Mouse (Mus musculus) fat pad, adult 2 months (tissue): ENCODE data around the gene AY074887.
A peak's percentile ranks its signal among the peaks of the same experiment; 100 is the strongest.
"Not testable (repeated sequence)": the region's sequence is repeated elsewhere in the genome, so short reads cannot be mapped to it uniquely, and the experiment has no call there.

ENCODE experiments used
- DNase-seq: peaks from one replicate; pipeline ENCODE4 v3.0.0-alpha.2; 2011; ENCODE audit warnings: low read depth, low spot score; ENCODE audit errors: extremely low read depth

Gene AY074887

DNA sequence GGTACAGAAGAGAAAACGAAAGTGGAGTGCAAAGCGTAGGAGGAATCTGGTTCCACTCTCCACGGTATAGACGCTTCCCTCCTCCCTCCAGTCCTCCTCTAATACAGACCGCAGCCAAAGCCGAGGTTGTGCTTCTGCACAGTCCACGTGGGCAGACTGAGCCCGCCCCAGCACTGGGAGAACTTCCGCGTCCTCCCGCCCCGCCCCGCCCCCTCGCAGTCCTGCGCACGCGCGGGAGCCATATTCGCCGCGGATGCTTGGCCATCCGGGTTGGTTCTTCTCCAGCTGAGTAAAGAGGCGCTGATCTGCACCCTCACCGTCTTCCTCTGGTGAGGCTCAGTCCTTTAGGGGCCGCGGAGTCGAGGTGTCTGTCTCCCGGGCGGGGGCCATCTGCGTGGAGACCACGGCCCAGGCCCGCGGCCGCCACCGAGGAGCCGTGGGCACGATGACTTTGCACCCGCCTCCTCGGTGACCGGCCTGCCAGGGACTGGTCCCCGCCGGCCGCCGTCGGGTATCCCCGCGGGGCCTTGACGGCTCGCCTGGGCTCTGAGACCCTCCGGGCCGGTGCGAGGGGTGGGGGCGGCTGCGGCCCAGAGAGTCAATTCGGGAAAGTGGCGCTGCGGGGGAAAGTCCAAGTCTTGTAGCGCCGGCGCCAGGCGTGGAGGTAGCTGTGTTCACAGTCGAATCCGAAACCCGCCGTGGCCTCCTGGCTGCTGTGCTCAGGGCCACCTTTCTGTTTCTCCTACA, at the start of gene AY074887, which contains the start of gene Psma4:
TSS of gene AY074887 (minus strand) at position 424 of the 747 bp plus-strand sequence.
TSS of gene Psma4 (plus strand) at position 216 of the 747 bp plus-strand sequence.
- peak; percentile 80 for DNase-seq

DNA sequence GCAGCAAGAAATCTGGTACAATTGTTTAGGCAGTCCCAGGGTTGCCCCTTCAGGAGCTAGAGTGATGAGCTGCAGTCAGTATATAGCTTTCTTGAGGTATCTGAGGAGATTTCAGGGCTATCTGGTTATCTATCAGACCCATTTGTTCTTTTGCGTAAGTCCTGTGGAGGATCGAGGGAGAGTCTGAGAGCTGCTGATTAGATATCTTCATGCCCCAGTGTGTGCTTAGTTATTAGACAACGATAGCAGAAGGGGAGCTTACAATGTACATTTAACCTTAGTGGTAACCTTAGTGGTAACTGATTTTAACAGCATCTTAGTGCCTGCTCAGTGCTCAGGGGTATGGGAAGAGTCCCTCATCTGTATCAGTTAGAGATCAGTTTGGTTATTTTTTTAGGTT, 44.8 kb upstream of the AY074887 start:
- DNase-seq, result no peak

DNA sequence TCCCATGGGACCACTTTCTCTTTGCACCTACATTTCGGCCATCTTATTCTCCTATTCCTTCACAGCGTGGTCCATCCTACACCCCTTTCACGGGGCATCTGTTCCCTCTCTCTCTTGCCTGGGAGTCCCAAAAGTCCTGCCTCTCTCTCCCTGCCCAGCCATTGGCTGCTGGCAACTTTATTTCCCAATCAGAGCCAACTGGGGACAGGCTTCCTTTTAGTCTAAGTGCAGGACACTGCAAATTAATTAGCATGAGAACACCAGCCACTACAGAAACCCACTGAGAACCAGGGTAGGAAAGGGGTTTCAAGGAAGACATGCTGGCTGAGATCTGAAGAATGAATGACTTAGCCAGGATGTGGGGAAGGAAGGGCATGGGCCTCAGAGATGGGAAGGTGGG, 43.6 kb upstream of the AY074887 start:
- DNase-seq, result no peak

DNA sequence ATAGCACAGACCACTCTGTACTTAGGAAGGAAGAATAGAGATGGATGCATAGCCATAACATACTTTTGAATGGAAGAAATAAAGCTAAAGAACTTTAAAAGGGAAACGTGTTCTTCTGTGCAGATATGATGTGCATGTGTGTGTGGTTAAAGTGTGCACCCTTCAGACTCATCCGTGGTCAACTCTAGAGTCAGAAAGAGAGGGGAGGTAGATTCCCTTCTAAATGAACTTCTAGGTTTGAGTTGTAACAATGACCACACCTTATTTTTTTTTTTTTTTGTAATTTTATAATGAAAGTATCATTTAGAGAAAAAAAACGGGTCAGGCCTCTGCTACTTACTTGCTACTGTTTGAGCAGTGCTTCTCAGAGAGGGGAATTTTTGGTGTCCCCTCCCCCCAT, 39.6 kb upstream of the AY074887 start:
- DNase-seq, result no peak

DNA sequence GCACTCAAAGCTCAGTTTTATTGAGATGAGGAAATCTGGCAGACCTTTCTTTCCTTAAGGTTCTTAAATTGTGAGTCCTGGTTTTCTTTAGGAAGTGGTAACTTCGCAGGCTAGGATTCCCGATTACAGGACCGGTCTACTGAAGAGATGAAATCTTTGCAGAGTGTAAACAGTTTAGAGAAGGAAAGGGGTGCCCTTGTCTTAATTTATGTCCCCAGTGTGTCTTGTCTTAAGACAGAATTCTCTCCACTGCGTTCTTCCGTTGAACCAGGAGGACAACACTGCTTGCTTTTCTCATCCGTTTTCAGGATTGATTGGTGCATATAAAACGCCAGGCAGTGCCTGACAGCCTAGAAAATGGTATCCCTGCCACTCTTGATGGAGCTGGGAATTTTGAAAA, 31.6 kb upstream of the AY074887 start:
- DNase-seq, result no peak

DNA sequence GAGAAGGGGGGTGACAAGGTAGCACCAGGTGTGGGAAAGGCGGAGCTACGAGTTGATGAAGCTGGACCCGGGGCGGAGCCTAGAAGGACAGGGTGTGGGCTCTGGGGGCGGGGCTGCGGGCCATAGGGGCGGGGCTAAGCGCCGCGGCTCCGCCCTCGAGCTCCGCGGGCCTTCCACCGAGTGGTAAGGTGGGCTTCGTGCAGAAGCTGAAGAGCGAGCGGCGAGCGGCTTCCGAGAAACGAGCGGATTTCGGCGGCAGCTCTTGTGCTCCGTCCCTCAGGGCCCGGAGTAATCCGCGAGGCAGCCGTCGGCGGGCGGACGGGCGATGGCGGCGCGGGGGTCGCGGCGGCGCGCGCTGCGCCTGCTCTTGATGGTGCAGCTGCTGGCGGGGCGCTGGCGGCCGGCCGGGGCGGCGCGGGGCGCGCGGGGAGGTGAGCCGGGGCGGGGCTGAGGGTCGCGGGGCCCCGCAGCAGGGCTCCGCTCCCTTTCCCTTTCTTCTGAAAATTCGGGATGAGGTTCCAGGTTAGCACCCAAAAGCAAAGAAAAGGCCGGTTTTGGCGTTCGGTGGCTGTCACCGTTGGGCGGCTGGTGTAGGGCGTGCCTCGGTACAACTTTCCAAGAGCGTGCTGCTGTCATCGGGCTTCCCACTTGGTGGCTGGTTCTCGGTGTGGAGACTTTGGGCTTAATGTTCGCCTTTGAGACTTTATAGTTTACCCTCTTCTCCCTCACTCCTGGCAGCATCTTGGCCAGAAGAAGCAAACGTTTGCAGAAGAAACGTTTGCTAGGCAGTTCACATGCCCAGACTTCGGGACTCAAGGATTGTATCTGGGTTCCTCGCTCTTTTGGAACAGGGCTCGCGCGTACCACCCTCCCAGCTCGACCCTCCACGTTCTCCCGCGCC, 30.7 kb upstream of the AY074887 start:
- DNase-seq, result no peak

DNA sequence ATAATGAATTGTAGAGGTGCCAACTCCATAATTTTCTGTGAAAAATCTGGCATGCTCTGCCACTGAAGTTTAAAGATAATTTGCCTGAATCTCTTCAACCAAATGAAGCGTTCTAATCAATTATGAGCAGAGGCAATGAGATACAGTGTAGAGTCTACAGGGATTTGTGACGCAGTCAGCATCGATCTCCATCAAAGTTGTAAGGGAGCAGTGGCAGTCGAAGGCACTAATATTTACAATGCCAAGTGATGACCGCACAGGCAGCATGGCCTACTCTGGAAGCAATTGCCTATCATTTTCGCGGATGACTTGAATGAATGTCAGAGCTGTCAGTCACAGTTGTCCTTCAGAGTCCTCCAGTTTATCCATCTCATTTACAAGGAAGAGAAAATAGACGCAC, 29.9 kb upstream of the AY074887 start, which contains the start of gene Chrna5:
TSS of gene Chrna5 (plus strand) at position 207 of the 400 bp plus-strand sequence.
- no peak for DNase-seq

DNA sequence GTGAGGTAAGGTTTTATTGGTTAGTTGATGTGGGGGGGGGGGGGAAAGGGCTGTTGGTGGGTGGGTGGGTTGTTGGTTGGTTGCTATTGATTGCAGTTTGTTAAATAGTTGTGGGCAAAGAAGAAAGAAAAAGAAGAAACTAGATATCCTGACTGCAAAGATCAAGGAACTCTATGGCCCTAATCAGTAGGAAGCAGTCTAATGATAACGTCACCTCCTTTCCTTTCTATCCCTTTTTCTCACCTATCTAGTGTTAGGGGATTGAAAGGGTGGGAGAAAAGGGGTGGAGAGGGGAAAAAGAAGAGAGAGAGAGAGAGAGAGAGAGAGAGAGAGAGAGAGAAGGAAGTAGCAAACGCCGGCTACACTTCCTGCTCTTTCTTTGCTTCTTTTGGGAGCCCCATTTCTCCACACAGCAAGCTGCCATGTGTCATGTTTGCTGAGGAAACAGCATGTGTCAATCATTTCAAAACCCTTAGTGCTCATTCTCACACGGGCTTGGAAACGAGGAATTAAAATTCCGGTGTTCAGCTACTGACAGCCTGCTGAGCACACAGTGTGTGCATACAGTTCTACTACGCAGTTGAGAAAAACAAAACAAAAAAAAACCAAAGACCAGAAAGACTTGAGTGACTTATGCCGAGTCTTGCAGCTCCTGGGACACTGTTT, 19.3 kb upstream of the AY074887 start:
- DNase-seq, result no peak

DNA sequence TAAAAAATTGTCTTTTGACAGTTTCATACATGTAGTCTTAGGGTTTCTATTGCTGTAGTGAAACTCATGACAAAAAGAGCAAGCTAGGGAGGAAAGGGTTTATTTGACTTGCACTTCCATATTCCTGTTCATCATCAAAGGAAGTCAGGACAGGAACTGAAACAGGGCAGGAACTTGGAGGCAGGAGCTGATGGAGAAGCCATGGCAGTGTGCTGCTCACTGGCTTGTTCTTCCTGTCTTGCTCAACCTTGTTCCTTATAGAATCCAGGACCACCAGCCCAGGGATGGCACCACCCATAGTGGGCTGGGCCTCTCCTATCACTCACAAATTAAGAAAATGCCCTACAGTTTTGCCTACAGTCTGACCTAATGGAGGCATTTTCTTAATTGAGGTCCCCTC, 12.9 kb upstream of the AY074887 start:
- no peak for DNase-seq

DNA sequence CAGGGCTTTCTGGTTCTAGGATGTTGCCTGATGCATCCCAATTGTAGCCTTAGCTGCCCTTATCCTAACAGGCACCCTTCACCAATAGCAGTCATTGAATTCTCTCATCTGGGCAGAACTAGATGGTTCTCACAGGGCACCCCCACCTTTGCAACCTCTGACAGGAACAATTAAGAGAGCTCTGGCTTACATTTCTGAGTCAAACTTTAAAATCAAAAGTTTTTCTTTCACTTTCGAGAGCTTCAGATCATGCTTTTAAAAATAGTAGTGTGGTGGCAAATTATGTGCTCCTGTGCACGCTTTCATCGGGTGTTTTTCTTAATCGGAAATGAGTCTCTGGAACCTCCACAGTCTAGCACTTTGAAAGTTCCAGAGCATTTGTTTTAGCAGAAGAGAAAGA, 10.3 kb upstream of the AY074887 start:
- DNase-seq, result no peak

DNA sequence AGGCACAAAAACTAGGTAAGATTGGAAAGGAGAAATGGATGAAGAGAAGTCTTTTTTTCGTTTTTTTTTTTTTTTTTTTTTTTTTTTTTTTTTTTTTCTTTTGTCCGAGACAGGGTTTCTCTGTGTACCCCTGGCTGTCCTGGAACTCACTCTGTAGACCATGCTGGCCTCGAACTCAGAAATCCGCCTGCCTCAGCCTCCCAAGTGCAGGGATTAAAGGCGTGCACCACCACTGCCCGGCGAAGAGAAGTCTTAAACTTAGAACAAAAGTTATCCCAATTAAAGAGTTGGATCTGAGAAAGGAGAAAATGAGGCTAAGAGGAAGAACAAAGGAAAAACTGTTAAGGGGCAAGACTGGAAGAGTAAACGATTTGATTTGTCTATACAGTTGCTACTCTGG, 636 bp downstream of the AY074887 start:
- not testable (repeated sequence) for DNase-seq

DNA sequence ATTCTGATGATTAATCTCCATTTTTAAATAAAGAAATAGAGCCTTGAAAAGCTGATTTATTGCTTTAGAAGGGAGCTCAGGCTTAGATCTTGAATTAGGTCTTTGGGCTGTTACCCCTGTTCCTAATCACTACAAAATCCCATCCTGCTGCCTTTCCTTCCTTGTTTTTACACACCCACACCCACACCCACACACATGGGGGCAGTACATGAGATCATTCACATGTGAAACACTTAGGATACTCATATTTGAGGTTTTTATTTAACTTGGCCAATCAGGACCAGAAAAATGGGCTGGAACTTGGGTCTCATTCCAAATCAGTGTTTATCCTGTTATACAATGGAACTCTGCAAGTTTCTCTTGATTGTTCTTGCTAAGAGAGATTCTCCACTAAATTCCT, 1.3 kb downstream of the AY074887 start:
- no peak for DNase-seq

DNA sequence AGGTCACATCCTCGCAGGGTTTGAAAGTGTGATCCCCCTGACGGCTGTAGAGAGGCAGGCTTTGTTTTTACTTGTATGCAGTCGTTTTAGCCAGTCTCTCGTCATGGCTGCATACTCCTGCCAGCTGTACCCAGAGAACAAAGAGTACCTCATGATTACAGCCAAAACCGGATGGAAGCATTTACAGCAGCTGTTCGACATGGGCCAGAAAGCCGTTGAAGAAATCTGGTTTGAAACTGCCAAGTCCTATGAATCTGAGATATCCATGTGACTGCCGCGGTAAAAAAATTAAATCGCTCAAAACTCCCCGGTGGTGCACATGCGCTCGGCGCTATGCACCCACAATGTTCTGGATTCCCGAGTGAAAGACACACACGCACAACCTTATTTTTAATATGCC, 4.5 kb downstream of the AY074887 start:
- DNase-seq, result no peak

DNA sequence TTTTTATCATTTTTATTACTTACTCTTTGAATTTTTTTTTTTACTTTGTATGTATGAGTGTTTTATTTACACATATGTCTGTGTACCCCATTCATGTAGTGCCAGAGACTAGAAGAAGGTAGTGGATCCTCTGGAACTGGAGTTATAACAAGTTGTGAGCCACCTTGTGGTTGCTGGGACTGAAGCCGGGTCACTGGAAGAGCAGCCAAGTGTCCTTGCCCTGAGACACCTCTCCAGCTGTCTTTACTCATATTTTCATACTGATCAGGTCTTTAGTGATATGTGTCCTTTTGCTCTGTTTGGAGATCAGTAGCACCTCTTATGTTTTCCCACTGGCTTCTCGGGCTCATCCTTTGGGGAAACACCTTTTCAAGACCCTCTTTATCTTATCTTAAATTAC, 6.3 kb downstream of the AY074887 start:
- DNase-seq, result no peak

DNA sequence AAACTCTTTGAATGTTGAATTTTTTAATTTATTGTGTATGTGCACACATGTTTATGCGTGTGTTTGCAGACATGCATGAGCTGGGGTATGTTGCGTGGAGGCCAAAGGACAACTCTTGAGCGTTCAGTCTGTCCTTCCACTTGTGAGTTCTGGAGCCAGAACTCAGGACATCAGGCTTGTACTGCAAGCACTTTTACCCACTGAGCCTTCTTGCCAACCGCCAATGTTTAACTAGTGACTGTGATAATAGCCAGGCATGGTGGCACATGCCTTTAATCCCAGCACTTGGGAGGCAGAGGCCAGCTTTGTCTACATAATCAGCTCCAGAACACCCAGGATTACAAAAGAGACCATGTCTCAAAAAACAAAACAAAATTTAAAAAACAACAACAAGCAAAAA, 8.7 kb downstream of the AY074887 start:
- peak; percentile 47 for DNase-seq

DNA sequence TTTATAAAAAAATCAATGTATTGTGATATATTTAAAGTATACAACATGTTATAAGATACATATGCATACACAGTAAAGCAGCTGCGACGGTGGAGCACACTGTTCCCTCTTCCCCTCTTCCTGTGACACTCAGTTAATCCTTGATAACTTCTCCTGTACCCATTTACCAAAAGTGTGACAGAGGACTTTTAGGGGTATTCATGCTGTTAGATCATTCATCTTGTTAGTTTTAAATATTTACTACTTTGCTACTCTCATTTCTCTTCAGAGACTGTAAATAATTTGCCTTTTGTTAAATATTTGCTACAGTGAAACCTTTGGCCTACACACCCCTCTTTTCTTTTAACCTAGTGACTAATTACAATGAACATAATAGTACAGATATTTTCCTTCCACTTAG, 18.4 kb downstream of the AY074887 start:
- no peak for DNase-seq

DNA sequence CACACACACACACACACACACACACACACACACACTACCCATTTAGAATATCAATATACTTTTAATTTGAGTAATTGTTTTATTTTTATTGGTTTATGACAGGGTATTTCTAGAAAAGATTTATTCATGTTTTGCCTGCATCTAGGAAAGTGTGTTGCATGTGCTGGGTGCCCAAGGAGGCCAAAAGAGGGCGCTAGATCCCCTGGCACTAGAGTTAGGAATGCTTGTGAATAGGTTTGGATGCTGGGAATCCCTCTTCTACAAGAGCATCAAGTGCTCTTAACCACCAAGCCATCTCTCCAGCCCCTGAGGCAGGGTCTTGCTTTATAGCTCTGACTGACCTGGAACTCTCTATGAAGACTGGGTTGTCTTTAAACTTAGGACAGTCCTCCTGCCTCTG, 19.0 kb downstream of the AY074887 start:
- DNase-seq, result no peak

DNA sequence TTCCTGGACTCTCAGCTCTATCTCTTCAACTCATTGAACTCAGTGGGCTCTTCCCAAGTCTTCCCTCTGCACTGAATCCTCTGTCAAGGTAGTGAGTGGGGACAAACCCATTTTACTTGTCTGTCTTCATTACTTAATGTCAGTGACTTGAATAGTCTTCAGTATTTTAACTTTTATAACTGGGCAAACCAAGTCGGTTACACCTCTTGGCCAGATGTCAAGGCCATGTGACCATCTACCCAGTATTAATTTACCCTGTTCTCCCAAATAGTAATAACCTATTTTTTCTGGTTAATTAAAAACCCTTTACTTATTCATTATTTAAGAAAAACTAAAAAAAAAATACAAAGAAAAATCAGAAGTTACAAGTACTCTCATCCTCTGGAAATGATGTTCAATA, 20.1 kb downstream of the AY074887 start:
- no peak for DNase-seq

DNA sequence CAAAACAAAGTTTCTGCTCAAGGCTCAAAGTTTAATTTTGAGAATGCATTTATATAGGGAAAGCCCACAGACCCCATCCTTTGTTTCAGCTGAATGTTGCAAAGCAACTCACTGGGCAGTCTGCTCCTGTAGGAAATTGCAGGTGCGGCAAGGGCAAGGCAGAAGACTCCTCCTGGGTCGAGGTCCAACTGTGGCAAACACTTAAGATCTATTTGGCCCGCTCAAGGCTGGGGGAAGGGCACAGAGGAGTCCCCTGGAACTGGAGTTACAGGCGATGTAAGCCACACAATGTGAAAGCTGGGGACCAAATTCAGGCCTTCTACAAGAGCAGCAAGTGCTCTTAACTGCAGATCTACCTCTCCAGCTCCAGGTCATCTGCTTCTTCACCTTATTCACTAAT, 30.9 kb downstream of the AY074887 start:
- DNase-seq, result no peak

DNA sequence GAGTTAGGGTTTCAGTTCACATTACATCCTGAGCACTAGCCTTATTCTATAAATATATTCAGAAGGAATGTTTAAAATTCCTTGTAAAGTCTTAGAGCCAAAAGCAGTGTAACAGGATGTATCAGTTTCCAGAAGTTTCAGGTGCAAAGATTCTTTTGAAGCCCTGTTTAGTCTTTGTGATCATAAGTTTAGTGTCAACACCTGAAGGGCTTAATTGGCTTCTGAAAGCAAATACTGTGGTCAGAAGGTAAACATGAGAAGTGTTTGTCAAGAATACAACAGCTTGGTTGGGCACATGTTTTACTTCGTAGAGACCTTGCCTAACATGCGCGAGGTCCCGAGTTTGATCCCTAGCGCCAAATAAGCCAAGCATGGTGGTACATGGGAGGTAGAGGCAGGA, 32.0 kb downstream of the AY074887 start:
- DNase-seq, result no peak

DNA sequence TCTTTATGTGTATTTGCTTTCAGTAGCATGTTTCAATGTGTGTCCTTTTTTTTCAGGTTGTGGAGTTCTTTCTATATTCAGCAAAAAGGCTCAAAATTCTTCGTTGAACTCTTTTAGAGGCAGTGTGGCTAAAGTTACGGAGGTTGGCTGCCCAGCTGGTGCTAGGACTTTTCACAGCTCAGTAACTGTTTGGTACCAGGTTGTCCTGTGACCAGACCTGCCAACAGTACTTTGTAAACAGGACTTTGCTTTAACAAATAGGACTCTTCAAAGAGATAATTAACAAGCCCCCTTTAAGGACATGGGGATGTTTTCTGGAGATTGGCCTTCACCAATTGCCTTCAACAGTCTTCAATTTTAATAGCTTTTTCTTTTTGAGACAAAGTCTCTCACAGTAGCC, 32.6 kb downstream of the AY074887 start:
- DNase-seq, result no peak
